Mouse (Mus musculus): ENCODE measurements around the gene Gm20696.

- TF ChIP-seq CTCF (IDR thresholded peaks at IDR 0.05; ENCODE audit: low read depth, low read length) (no peak), GATA1 (IDR thresholded peaks at IDR 0.05; ENCODE audit: borderline replicate concordance, low read length) (no peak), GATA2 (IDR thresholded peaks at IDR 0.05; ENCODE audit: borderline replicate concordance, low read depth, low read length) (no peak), TAL1 (conservative IDR thresholded peaks at IDR 0.05; ENCODE audit: low read depth, low read length) (no peak)
These were observed 294.6 kb downstream of the Gm20696 start for GRCm38 (mm10) chr6:99372016-99372415.

All from G1E (cell line).